Mouse (Mus musculus) kidney, adult 2 months (tissue): ENCODE measurements around the gene Plekha6.

ENCODE experiments used
- CTCF ChIP-seq: fragments of 200-500 bp; conservative IDR thresholded peaks from 2 replicates; pipeline ENCODE4 v1.5.1; 2011; ENCODE audit warnings: low read depth, mild to moderate bottlenecking, control low read depth, low read length, moderate library complexity, mixed read lengths; ENCODE audit not compliant: insufficient read depth, insufficient read length
- POLR2A ChIP-seq: fragments of 200-500 bp; IDR thresholded peaks from one replicate; pipeline ENCODE4 v1.6.1; 2011; ENCODE audit warnings: low read depth, low read length, control low read depth

GRCm38 (mm10) chr1:133224674-133225073 is 60.7 kb downstream of the Plekha6 start:
- TF ChIP-seq CTCF: no peak
- no peak for TF ChIP-seq POLR2A
